Mouse (Mus musculus): ENCODE data around the gene Cyren.

The Cyren gene

GRCm38 (mm10) chr6:34867995-34868350, 9.9 kb downstream of the Cyren start:
- Histone ChIP-seq H3K27me3 (ENCODE audit: insufficient read depth, low read length) (peaks cover 25% of the 10 kb centered on the region), H3K4me3 (replicated peaks; ENCODE audit: low read length) (no peak overlapping the region), H3K36me3 (ENCODE audit: insufficient read depth, low read length) (no peaks in the 10 kb centered on the region), H3K4me1 (replicated peaks; ENCODE audit: low read depth, low read length) (peaks cover 58% of the 10 kb centered on the region), H3K9me3 (ENCODE audit: low read length) (no peaks in the 10 kb centered on the region)
- TF ChIP-seq POU5F1 (IDR thresholded peaks at IDR 0.05; ENCODE audit: borderline replicate concordance, low read length) (no peak), CTCF (conservative IDR thresholded peaks at IDR 0.05; ENCODE audit: low read length) (no peak), NANOG (IDR thresholded peaks at IDR 0.05; ENCODE audit: borderline replicate concordance, low read length) (no peak)

- peaks cover 58% of the 10 kb centered on the region for H3K4me1 ChIP-seq (replicated peaks; ENCODE audit: low read depth, low read length)
- TF ChIP-seq CTCF (conservative IDR thresholded peaks at IDR 0.05; ENCODE audit: low read length) (no peak), POU5F1 (IDR thresholded peaks at IDR 0.05; ENCODE audit: borderline replicate concordance, low read length) (no peak)
- peaks cover 29% of the 10 kb centered on the region for H3K27me3 ChIP-seq (ENCODE audit: insufficient read depth, low read length)
- no peaks in the 10 kb centered on the region for H3K36me3 ChIP-seq (ENCODE audit: insufficient read depth, low read length)
- no peaks in the 10 kb centered on the region for H3K9me3 ChIP-seq (ENCODE audit: low read length)
- H3K4me3 ChIP-seq (replicated peaks; ENCODE audit: low read length) = peak overlapping the region; percentile 29; the same call in 1 of the 2 replicates
Observed at GRCm38 (mm10) chr6:34867301-34867994, 10.4 kb downstream of the Cyren start.

- H3K4me3 ChIP-seq (replicated peaks; ENCODE audit: low read length) = peak overlapping the region; percentile 29; the same call in 1 of the 2 replicates
- peaks cover 27% of the 10 kb centered on the region for H3K27me3 ChIP-seq (ENCODE audit: insufficient read depth, low read length)
- no peak for TF ChIP-seq POU5F1 (IDR thresholded peaks at IDR 0.05; ENCODE audit: borderline replicate concordance, low read length)
- TF ChIP-seq NANOG (IDR thresholded peaks at IDR 0.05; ENCODE audit: borderline replicate concordance, low read length) = no peak
- H3K36me3 ChIP-seq (ENCODE audit: insufficient read depth, low read length) = no peaks in the 10 kb centered on the region
- H3K4me1 ChIP-seq (replicated peaks; ENCODE audit: low read depth, low read length) = peaks cover 60% of the 10 kb centered on the region
- H3K9me3 ChIP-seq (ENCODE audit: low read length) = no peaks in the 10 kb centered on the region
Observed at GRCm38 (mm10) chr6:34866786-34867185, 11.1 kb downstream of the Cyren start.

- no peaks in the 10 kb centered on the region for H3K9me3 ChIP-seq (ENCODE audit: low read length)
- H3K27me3 ChIP-seq (ENCODE audit: insufficient read depth, low read length) = peaks cover 27% of the 10 kb centered on the region
- H3K36me3 ChIP-seq (ENCODE audit: insufficient read depth, low read length) = no peaks in the 10 kb centered on the region
- no peak for TF ChIP-seq NANOG (IDR thresholded peaks at IDR 0.05; ENCODE audit: borderline replicate concordance, low read length)
- no peak for TF ChIP-seq CTCF (conservative IDR thresholded peaks at IDR 0.05; ENCODE audit: low read length)
- no peak for TF ChIP-seq POU5F1 (IDR thresholded peaks at IDR 0.05; ENCODE audit: borderline replicate concordance, low read length)
- peaks cover 64% of the 10 kb centered on the region for H3K4me1 ChIP-seq (replicated peaks; ENCODE audit: low read depth, low read length)
- H3K4me3 ChIP-seq (replicated peaks; ENCODE audit: low read length) = no peak overlapping the region
Observed at GRCm38 (mm10) chr6:34865711-34866593, 11.9 kb downstream of the Cyren start.

DNA sequence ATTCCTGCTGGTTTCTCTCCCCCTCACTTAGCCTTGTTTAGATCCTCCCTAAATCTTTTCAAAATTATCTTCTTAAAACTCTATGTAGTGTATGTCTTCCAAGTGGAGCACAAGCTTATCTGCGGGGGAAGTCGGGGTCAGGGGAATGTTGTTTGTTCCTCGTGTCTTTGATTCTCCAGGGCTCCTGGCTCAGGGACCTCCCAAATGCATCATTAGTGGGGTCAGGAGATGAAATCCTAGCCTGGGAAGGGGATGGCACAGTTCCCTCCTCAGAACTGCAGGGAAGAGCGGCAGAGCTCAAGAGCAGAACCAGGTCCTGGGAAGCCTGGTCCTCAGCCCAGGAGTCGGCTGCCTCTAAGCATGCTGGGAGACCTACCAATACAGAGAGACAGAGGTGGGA, 12.6 kb downstream of the Cyren start:
- Histone ChIP-seq H3K4me1 (replicated peaks; ENCODE audit: low read depth, low read length) (peaks cover 63% of the 10 kb centered on the region), H3K4me3 (replicated peaks; ENCODE audit: low read length) (no peak overlapping the region), H3K9me3 (ENCODE audit: low read length) (no peaks in the 10 kb centered on the region), H3K27me3 (ENCODE audit: insufficient read depth, low read length) (peaks cover 27% of the 10 kb centered on the region), H3K36me3 (ENCODE audit: insufficient read depth, low read length) (no peaks in the 10 kb centered on the region)
- TF ChIP-seq NANOG (IDR thresholded peaks at IDR 0.05; ENCODE audit: borderline replicate concordance, low read length) (no peak), CTCF (conservative IDR thresholded peaks at IDR 0.05; ENCODE audit: low read length) (no peak), POU5F1 (IDR thresholded peaks at IDR 0.05; ENCODE audit: borderline replicate concordance, low read length) (no peak)

- Histone ChIP-seq H3K36me3 (ENCODE audit: insufficient read depth, low read length) (no peaks in the 10 kb centered on the region), H3K4me1 (replicated peaks; ENCODE audit: low read depth, low read length) (peaks cover 52% of the 10 kb centered on the region), H3K9me3 (ENCODE audit: low read length) (no peaks in the 10 kb centered on the region), H3K27me3 (ENCODE audit: insufficient read depth, low read length) (peaks cover 20% of the 10 kb centered on the region), H3K4me3 (replicated peaks; ENCODE audit: low read length) (no peak overlapping the region)
- TF ChIP-seq NANOG (IDR thresholded peaks at IDR 0.05; ENCODE audit: borderline replicate concordance, low read length) = no peak
- TF ChIP-seq POU5F1 (IDR thresholded peaks at IDR 0.05; ENCODE audit: borderline replicate concordance, low read length) = no peak
- TF ChIP-seq CTCF (conservative IDR thresholded peaks at IDR 0.05; ENCODE audit: low read length) = no peak
Observed at GRCm38 (mm10) chr6:34863786-34864514, 13.9 kb downstream of the Cyren start.

- Histone ChIP-seq H3K9me3 (ENCODE audit: low read length) (no peaks in the 10 kb centered on the region), H3K4me1 (replicated peaks; ENCODE audit: low read depth, low read length) (peaks cover 47% of the 10 kb centered on the region), H3K27me3 (ENCODE audit: insufficient read depth, low read length) (peaks cover 16% of the 10 kb centered on the region), H3K4me3 (replicated peaks; ENCODE audit: low read length) (no peak within 1 kb of the TSS), H3K36me3 (ENCODE audit: insufficient read depth, low read length) (no peaks in the 10 kb centered on the region)
- TF ChIP-seq CTCF (conservative IDR thresholded peaks at IDR 0.05; ENCODE audit: low read length) (no peak; the same call in 1 of the 2 replicates), POU5F1 (IDR thresholded peaks at IDR 0.05; ENCODE audit: borderline replicate concordance, low read length) (no peak), NANOG (IDR thresholded peaks at IDR 0.05; ENCODE audit: borderline replicate concordance, low read length) (no peak)
Observed at GRCm38 (mm10) chr6:34862791-34863403, 15.0 kb downstream of the Cyren start, which contains the start of gene Tmem140. TSS of gene Tmem140 (plus strand) at chr6:34863146.

Data from E14TG2a.4 (cell line).